Mouse (Mus musculus): ENCODE results near the gene Matk.

DNA sequence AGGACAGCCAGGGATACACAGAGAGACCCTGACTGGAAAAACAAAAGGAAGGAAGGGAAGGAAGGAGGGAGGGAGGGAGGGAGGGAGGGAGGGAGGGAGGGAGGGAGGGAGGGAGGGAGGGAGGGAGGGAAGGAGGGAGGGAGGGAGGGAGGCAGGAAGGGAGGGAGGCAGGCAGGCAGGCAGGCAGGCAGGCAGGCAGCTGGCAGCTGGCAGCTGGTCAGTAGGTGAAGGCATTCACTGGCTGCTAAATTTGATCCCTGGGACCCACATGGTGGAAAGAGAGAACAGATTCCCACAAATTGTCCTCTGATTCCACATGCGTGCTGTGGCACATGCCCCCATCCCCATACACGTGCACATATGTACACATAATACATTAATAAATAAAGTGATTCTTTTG, 14.1 kb upstream of the Matk start:
- TF ChIP-seq ZC3H11A (IDR thresholded peaks at IDR 0.05; ENCODE audit: borderline replicate concordance, low read depth, low read length) (no peak), HCFC1 (IDR thresholded peaks at IDR 0.05; ENCODE audit: borderline replicate concordance, insufficient read depth, low read length) (no peak), ZNF384 (IDR thresholded peaks at IDR 0.05; ENCODE audit: low read depth, low read length) (no peak), CHD2 (IDR thresholded peaks at IDR 0.05; ENCODE audit: low read depth, low read length) (no peak)

All from ES-E14 (cell line).